Mouse (Mus musculus): ENCODE measurements around the gene Alyref2.
"Not testable (repeated sequence)": the region's sequence is repeated elsewhere in the genome, so short reads cannot be mapped to it uniquely, and the experiment has no call there.

Gene Alyref2

GRCm38 (mm10) chr1:171503250-171503591 is at the start of gene Alyref2:
TSS of gene Alyref2 (plus strand) at chr1:171503478.
- peak; percentile 92 for DNase-seq

- DNase-seq = no peak
Observed at GRCm38 (mm10) chr1:171454926-171455325, 48.4 kb upstream of the Alyref2 start.

- DNase-seq = no peak
Observed at GRCm38 (mm10) chr1:171457568-171457967, 45.7 kb upstream of the Alyref2 start.

- no peak for DNase-seq
Observed at GRCm38 (mm10) chr1:171459791-171460190, 43.5 kb upstream of the Alyref2 start.

- no peak for DNase-seq
Observed at GRCm38 (mm10) chr1:171460551-171461503, 42.5 kb upstream of the Alyref2 start.

- DNase-seq = no peak
Observed at GRCm38 (mm10) chr1:171463133-171463532, 40.1 kb upstream of the Alyref2 start.

GRCm38 (mm10) chr1:171465749-171466412 is 37.4 kb upstream of the Alyref2 start:
- DNase-seq = no peak

GRCm38 (mm10) chr1:171466565-171466964 is 36.7 kb upstream of the Alyref2 start:
- DNase-seq = no peak

- DNase-seq = no peak
Observed at GRCm38 (mm10) chr1:171469678-171470077, 33.6 kb upstream of the Alyref2 start.

- DNase-seq = peak; percentile 54
Observed at GRCm38 (mm10) chr1:171470371-171470871, 32.9 kb upstream of the Alyref2 start.

- no peak for DNase-seq
Observed at GRCm38 (mm10) chr1:171470896-171471295, 32.4 kb upstream of the Alyref2 start.

GRCm38 (mm10) chr1:171471452-171471851 is 31.8 kb upstream of the Alyref2 start:
- DNase-seq = no peak

GRCm38 (mm10) chr1:171471941-171472340 is 31.3 kb upstream of the Alyref2 start:
- not testable (repeated sequence) for DNase-seq

- DNase-seq = no peak
Observed at GRCm38 (mm10) chr1:171473506-171473905, 29.8 kb upstream of the Alyref2 start.

GRCm38 (mm10) chr1:171473920-171474640 is 29.2 kb upstream of the Alyref2 start:
- no peak for DNase-seq

GRCm38 (mm10) chr1:171477123-171477522 is 26.2 kb upstream of the Alyref2 start:
- no peak for DNase-seq

- DNase-seq = peak; percentile 60
Observed at GRCm38 (mm10) chr1:171477758-171478545, 25.3 kb upstream of the Alyref2 start.

- DNase-seq = peak; percentile 62
Observed at GRCm38 (mm10) chr1:171478968-171479367, 24.3 kb upstream of the Alyref2 start.

GRCm38 (mm10) chr1:171494241-171494640 is 9.0 kb upstream of the Alyref2 start:
- no peak for DNase-seq

GRCm38 (mm10) chr1:171495371-171495770 is 7.9 kb upstream of the Alyref2 start:
- DNase-seq = no peak

- DNase-seq = no peak
Observed at GRCm38 (mm10) chr1:171499856-171500255, 3.4 kb upstream of the Alyref2 start.

GRCm38 (mm10) chr1:171501016-171501610 is 2.2 kb upstream of the Alyref2 start:
- no peak for DNase-seq

Data from liver (tissue).